Mouse (Mus musculus) R1 (cell line): ENCODE data around the gene Gcnt1.

Experiments
- DNase-seq: peaks from one replicate; pipeline ENCODE4 v3.0.0-alpha.2; 2018; ENCODE audit warnings: low read depth, low spot score

Gene Gcnt1

DNA sequence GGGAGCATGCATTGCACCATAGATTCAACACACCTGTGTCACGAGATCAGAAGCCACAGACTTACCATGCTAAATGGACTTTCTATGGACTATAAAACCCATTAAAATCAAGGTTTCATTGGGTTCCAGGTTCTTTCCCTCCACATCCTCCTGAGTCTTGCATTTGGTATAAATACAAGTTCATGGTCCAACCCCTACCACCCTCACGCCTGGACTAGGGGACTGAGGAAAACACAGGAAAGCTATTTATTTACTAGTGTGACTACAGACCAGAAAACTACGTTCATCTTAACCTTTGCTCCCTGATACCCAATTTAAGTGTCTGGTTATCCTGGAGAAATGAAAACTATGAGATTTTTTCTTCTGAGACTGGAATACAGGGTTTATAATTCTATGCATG, at the start of gene Gcnt1:
Gcnt1 (minus strand) TSS at position 144 of the 400 bp plus-strand sequence.
- DNase-seq: no peak

DNA sequence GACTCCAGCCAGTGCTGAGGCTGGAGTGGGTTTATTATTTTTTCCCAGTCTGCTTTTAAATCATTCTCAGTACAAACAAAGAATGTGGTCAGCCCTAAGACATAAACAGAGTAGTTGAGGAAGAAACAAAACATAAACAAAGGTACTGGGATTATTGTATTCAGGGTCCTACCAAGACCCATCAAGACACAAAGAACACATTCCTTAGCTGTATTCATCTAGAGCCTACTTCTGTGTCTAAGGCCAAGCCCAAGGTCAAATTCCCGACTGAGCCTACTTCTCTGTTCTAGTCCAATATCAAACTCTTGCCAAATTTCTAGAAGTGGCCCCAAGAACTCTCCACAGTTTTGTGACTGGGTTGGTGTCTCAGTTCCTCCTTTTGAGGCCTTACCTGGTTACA, 45.2 kb upstream of the Gcnt1 start:
- DNase-seq: peak; percentile 77

DNA sequence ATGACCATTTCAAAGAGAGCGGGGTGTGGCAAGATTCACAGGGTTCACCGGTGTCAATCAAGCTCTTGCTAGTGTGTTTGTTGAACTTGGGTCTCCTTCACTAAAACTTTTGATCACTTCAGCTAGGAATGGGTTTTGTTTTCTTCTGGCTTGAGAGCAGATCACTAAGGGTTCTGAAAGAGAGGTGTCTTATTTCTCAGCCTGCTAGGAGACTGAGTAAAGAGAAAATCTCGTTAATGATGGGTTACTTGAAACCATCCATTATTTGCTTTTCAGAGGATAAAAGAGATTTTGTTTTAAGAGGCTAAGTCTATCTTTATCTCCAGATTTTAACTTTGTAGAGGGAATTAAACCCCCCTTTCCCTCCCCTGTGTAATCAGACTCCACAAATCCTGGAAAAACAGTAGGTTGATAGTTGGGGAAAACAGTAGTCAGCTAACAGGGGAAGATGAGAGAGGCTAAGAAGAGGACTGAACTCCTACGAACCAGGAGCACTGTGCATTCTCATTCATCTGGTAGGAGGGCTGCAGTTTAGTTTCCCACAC, 40.3 kb upstream of the Gcnt1 start:
- no peak for DNase-seq

DNA sequence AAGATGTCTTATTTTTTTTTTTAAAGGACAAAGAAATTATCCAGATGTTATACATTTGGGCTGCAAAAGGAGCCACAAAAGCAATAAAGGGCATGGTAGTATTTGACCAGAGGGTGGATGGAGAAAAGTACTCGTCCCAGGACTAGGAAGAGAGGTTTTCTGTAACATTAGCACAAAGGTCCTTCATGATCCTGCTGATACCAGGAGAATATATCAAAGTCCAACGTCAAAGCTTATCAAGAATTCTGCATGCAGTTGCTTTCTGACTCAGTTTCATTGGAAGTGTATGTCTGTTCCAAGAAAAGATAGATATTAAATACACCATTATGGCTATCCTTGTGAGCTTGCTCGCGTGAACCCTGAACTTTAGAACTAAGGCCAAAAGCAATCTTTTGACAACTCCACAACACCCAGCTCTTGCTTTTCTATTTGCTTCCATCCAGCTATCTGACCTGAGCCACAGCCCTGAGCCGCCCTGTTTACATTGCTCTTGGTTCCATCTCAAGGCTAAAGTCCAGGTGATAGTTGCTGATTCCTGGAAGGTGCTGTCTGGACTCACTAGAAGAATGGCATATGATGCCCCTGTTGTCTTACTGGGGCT, 37.9 kb upstream of the Gcnt1 start:
- DNase-seq: no peak

DNA sequence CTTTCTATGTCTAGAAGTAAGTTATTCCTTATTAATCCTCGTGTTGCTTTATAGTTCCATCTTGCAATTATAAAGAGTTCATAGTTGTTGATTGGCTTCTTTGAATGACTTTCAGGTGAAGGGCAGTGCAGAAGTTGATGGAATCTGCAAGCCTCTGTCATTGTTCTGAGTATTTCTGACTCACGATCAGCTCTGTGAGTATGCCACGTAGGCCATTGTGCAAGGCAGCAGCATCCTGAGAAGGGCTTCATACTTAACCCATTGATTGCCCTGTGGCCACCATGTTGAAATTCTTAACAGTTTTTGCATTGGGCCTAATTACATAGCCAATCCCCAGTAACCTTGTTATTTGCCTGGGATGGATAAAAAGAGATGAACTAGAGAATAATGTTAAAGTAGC, 36.7 kb upstream of the Gcnt1 start:
- no peak for DNase-seq

DNA sequence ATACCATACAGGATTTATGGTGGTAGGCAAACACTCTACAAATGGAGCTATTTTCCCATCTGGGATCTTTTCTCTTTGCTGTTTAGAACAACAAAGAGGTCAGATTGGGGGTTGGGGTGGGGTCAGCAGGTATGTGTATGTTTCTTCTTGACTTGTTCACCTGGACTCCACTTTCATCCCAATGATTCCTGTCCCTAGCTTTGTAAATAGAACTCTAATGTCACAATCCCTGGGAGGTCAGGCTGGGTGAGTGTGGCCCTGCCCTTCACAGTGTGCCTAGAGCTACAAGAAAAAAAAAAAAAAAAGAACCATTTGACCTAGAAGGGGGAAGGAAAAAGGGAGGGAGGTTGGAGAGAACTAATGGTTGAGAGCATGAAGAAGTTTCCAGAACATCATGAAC, 35.9 kb upstream of the Gcnt1 start:
- no peak for DNase-seq

DNA sequence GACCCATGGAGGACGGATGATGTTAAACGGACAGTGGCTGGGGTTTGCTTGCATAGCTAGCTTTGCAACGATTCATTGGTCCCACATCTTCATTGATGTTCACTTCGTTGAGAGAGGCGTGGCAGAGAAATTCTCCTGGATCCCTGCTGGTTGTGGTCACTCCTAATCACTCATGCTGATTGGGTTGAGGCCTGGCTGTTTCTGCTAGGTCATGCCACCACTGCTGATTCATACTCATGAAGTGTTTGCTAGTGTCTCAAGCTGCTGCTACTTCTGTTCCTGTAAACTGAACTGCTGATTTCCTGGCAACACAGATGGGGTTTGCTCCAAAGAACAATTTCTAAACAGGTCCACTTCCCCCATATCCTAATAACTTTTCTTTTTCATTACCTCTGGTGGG, 34.2 kb upstream of the Gcnt1 start:
- no peak for DNase-seq

DNA sequence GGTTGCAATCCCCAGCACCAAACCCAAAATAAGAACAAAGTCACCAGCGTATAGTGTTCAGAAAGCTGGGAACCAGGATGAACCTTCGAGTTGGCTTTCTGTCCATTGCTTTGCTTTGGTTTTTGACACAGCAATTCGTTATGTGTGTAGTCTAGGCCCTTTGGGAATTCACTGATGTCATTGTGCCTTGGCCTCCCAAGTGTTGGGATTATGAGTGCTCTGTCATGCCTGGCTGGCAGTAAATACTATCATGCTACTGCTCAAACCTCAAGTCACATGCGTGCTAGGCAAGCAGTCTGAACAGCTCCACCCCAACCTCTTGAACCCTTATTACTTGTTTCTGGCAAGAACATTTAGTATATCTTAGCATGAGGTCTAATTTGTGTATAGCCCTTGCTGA, 30.5 kb upstream of the Gcnt1 start:
- no peak for DNase-seq

DNA sequence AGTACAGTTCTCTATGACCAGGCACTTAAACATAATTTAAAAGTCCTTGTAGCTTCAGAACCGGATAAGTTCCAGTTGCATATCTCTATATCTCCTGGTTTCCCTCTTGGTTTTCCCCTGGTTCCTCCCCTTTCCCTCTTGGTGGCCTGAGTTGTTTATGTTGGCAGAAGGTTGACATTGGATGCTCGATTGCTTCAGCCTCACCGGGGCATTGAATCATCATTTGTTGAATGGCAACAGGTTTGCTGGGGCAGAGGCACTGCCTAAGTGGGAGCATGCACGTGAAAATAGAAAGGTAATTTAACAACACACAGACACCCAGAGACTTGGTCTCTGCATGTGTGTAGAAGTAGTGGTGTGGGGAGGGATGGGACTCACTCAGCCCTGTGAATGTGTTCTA, 27.9 kb upstream of the Gcnt1 start:
- no peak for DNase-seq

DNA sequence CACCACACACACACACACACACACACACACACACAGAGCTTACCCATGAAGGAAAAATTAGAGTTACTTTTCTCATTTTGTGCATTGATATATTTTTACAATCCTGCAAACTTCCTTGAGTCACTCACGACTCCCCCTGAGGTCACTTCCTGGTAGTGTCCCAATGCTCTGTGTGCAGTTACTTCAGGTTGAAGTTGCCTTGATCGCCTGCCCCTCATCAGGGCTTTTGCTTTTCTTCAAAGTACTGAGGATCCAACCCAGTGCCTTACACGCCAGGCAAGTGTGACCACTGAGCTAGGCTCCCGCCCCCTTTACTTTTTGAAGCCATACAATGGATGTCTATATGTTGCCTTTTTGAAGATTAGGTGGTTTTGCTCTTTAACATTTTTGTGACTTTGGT, 27.3 kb upstream of the Gcnt1 start:
- no peak for DNase-seq

DNA sequence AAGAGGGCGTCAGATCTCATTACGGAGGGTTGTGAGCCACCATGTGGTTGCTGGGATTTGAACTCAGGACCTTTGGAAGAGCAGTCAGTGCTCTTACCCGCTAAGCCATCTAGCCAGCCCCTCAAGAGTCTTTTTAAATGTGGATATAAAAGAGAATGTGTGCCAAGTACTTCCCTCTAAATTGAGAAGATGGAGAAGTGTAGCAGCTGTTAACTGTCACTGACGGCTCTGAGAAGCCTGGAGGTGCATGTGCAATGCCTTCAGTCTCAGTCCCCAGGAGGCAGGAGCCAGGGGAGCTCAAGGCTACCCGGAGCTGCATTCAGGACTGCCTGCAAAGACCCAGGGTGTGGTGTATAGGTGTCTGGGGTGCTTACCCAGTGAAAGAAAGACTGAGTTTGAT, 25.3 kb upstream of the Gcnt1 start:
- DNase-seq: no peak

DNA sequence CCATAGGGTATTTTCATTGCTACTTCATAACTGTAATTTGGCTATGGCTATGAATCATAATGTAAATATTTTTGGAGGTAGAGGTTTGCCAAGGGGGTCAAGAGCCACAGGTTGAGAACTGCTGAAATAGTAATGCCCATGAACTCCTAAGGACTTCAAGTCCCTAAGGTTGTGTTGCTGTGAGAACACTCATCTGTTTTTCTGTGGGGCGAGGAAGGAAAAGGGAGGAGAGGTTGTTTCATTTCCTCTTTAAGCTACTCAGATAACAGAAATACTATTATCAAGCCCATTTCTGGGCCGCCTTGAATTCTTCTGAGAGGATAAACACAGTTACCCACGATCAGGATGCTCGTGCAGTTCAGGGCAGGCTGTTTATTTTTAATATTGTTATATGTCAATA, 24.2 kb upstream of the Gcnt1 start:
- no peak for DNase-seq

DNA sequence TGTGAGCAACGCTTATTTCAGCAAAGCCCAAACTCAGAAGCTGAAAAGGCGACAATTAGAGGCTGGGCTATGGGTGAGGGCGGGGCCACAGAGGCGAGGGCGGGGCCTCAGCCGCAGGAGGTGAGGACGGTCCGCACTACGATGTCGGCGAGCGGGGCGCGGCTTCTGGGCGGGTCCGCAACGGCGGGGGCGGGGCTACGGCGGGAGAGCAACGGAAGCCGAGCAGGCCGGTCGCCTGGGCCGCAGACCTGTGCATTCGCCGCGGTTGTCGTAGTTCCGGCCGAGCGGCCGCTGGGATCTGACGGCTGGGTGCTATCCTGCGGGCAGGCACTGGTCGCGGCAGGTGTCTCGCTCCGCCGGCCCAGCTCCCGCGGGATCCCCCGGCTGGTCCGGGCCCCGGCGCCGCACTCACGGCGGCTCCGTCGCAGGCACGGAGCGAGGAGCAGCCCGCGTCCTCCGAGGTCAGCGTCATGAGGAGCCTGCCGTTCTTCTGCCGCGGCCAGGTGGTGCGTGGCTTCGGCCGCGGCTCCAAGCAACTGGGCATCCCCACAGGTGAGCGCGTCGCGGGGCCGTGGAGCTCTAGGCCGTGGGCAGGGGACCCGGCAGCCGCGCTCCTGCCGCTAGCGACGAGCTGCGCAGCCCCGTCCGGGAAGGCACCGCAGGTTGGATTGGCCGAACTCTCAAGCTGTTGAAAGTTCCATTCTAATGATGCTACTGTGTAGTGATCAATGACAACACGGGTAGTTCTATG, 21.4 kb upstream of the Gcnt1 start, which contains the start of gene Rfk:
Rfk (plus strand) TSS at position 203 of the 751 bp plus-strand sequence.
- DNase-seq: peak; percentile 88

DNA sequence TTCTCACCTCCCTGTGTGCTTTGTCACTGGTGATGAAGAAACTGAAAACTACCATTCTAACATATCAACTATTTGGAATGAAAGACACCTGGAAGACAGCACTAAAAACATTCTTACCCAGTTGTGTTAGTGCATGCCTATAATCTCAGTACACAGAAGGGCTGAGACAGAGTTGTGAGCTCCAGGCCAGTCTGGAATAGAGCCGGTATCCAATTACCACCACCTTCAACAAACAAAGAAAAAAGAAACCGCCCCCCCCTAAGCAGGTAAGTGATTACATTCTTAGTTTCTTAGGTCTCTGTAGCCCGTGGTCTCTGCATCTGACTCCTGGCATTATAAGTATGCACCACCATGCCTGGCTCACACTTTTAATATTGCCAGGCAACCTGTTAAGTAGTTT, 20.2 kb upstream of the Gcnt1 start:
- DNase-seq: no peak

DNA sequence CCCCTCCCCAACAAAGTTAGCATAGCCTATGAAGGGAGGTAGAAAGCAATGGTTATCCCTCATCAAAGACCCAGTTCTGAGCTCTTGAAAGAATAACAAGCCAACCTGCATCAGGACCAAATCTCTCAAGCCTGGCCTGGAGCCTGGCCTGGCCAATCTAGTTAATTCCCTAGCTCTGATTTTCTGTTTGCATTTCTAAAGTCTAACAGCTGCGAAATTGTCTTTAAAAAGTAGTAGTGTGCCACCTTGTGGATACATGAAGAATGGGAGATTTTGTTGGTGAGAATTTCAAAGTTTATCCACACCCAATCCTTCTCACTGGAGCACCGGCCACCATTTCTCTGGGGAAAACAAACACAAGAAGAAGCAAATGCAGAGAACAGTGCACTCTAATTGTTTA, 15.8 kb upstream of the Gcnt1 start:
- peak; percentile 62 for DNase-seq

DNA sequence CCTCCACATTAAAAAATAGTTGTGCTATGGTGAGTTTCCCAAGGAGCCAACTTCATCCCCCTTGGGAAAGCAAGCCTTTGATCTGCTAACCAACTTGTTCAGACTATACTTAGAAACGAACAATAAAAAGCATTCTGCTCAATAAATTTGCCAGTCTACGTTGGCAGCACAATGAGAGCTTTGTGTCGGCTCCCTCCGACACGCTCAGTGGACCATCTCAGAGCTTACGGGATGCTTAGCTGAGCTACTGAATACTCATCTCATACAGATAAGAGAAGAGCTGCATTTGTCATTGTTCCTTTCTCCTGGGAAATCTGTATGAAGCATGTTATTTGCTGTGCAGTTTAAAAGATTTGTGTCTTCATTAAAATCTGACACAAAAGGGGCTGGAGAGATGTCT, 13.8 kb upstream of the Gcnt1 start:
- DNase-seq: no peak

DNA sequence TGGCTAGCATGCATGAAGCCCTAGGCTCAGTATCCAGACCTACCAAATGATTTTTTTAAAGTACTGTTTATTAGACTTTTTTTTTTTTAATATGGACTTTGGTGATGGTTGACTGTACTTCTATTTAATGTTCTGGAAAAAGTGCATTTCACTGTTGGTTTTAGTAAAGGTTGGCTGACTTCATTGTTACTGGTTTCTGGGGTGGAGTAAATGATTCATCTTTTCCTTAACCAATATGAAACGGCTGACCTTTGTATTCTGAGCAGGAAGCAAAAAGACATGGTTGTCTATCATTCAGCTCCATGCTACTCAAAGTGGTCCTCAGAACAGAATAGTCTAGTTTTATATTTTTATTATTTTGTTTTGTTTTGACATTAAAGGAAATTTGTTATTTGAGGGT, 12.8 kb upstream of the Gcnt1 start:
- DNase-seq: no peak

DNA sequence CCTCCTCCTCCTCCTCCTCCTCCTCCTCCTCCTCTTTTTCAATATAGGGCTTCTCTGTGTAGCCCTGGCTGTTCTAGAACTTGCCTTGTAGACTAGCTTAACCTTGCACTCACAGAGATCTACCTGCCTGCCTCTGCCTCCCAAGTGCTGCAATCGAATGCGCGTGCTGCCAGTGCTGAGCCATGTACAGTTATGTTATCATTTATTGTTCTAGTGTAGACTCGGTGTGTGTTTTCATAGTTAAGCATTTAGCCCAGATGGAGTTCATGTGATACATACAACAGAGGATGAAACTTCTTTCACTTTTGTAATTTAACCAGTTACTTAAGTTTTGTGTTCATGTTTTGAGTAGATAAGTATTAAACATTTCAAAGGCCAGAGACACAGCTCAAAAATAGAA, 12.4 kb upstream of the Gcnt1 start:
- no peak for DNase-seq

DNA sequence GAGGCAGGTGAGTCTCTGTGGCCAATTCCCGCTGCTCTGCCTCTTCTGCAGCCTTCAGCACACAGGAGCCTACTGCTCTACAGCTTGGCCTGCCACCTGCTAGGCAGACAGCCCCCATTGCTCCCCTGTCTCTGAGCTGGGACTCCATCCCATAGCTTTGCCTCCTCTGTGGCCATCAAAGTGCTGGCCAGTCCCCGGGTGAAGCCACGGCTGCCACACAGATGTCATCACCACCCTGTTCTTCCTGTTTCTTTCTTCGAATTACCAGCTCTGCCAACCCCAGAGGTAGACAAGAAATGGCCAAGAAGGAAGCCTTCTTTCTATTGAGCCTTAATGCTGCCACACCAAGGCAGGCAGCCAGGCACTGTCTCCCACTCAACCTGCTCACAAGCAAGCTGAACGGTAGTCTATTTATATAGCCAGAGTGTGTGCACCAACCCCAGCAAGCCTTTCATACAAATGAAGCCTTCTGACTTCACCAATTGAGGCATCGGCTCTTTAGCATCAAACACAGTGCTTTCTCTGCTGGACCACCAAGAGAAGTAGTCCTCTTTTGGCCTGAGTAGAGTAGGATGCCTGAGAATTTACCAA, 10.3 kb upstream of the Gcnt1 start:
- no peak for DNase-seq

DNA sequence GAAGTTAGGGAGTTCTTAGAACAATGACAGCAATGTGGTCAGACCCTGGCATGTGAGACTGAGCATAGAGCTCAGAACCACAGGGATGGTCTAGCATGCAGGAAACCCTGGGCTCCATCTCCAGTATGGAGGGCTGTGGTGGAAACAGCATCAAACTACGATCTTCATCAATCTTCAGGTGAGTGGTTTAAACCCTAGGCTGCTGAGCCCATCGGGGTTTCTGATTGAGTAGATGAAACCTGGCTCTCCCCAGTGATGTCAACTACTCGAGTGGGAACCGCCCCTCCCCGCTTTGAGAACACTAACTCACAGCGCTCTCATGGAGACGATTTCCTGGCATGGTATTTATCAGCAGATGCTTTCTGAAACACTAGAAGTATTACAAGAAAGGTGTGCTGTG, 7.9 kb upstream of the Gcnt1 start:
- no peak for DNase-seq

DNA sequence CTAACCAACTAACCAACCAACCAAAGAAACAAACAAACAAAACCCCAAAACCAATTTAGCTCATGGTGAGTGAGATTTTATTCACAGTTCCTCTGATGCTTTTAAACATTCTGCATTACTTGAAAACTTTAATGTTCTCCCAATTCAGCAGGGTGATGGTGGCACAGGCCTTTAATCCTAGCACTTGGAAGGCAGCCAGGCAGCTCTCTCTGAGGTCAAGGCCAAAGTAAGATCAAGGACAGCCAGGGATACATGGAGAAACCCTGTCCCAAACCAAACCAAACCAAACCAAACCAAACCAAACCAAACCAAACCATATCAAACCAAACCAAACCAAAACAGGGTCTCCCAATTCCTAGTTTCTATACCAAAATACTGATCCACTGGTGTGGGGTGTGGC, 6.2 kb upstream of the Gcnt1 start:
- no peak for DNase-seq

DNA sequence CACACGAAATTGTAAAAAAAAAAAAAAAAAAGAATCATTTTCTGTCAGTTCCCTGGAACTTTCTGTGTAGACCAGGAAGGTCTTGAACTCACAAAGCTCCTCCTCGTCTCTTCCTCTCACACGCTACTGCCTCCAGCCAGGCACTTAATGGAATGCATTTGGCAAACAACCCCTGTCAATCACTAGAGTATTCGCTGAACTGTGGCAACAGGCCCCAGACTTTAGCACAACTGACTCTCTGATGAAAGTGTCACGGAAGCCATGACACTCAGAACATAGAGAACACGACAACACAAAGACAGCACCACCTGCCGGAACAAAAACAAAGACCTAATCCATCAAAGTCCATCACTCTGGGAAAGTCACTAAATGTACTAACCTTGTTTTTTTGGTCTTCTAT, 3.1 kb downstream of the Gcnt1 start:
- DNase-seq: peak; percentile 13

DNA sequence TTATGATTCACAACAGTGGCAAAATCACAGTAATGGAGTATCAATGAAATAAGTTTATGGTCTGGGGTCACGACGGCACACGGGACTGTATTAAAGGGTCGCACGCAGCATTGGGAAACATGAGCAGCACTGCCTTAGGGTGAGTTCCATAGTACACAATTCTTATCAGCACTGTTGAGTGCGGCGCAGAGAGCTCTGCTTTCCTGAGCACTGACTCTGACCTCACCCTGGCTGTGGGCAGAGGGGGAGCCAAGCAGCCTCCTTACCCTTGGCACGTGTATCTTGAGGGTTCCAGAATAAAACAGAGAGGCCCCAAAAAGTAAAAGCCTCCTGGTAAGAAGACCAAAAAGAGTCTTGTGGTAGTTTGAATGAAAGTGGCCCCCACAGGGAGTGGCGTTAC, 4.1 kb downstream of the Gcnt1 start:
- DNase-seq: no peak
